Mouse (Mus musculus) liver, embryonic 11.5 days (tissue): Measurements from ENCODE around the gene Tnfrsf22. TPM values are rescaled to one million over a fixed set of nuclear protein-coding genes. Genes with fewer than 3 reads are reported as not detected.

Experiments used
- ATAC-seq: fragments of 200-750 bp; cut with Nextera tagmentation; replicated peaks from 2 replicates; pipeline ENCODE4 v1.8.0; 2017; ENCODE audit warnings: moderate number of reproducible peaks, mild to moderate bottlenecking, moderate TSS enrichment, moderate library complexity; ENCODE audit not compliant: low FRiP score
- DNase-seq: peaks from one replicate; pipeline ENCODE4 v3.0.0-alpha.2; 2017; ENCODE audit warnings: low spot score
- H3K27ac ChIP-seq: fragments of 300-500 bp; sonication (generic); 2 replicates; pipeline ENCODE4 v1.5.1; 2014; ENCODE audit warnings: mild to moderate bottlenecking, low read depth, low read length, control low read depth
- H3K27me3 ChIP-seq: fragments of 300-500 bp; sonication (generic); replicated peaks from 2 replicates; pipeline ENCODE4 v1.6.1; 2014; ENCODE audit warnings: low read length, mixed read lengths; ENCODE audit not compliant: control insufficient read depth, insufficient read depth
- H3K36me3 ChIP-seq: fragments of 300-500 bp; sonication (generic); 2 replicates; pipeline ENCODE4 v1.6.1; 2014; ENCODE audit warnings: mild to moderate bottlenecking, low read length, moderate library complexity, mixed read lengths; ENCODE audit not compliant: control insufficient read depth, insufficient read depth
- H3K4me1 ChIP-seq: fragments of 300-500 bp; sonication (generic); replicated peaks from 2 replicates; pipeline ENCODE4 v1.6.1; 2014; ENCODE audit warnings: low read length, mixed read lengths; ENCODE audit not compliant: control insufficient read depth, insufficient read depth
- H3K4me2 ChIP-seq: fragments of 300-500 bp; sonication (generic); 2 replicates; pipeline ENCODE4 v1.6.1; 2014; ENCODE audit warnings: mild to moderate bottlenecking, control low read depth, moderate library complexity
- H3K4me3 ChIP-seq: fragments of 300-500 bp; sonication (generic); 2 replicates; pipeline ENCODE4 v1.5.1; 2014; ENCODE audit warnings: low read depth, low read length, control low read depth
- H3K9ac ChIP-seq: fragments of 300-500 bp; sonication (generic); 2 replicates; pipeline ENCODE4 v1.6.1; 2014; ENCODE audit warnings: low read depth, low read length, control low read depth
- H3K9me3 ChIP-seq: fragments of 300-500 bp; sonication (generic); 2 replicates; pipeline ENCODE4 v1.6.1; 2016; ENCODE audit warnings: low read length, inconsistent platforms, mixed read lengths; ENCODE audit not compliant: control insufficient read depth
- WGBS: fragments of 180-500 bp; shearing (Covaris S2); extraction: QIAGEN DNeasy Blood & Tissue Kit; methylation state at CpG from one replicate; pipeline ENCODE4 v1.1.7; 2014; 5-methylcytosine and 5-hydroxymethylcytosine counted together
- polyA plus RNA-seq: library from polyadenylated mRNA; unstranded; fragments of >200 nt; fragmentation: Nextera tagmentation; extraction: Ambion mirVana; gene quantifications from 2 replicates; pipeline ENCODE4 v1.2.1, GENCODE M21; 2014

Tnfrsf22 gene
- polyA plus RNA-seq, 1 experiment from 2014 or later = 2.6 TPM

DNA sequence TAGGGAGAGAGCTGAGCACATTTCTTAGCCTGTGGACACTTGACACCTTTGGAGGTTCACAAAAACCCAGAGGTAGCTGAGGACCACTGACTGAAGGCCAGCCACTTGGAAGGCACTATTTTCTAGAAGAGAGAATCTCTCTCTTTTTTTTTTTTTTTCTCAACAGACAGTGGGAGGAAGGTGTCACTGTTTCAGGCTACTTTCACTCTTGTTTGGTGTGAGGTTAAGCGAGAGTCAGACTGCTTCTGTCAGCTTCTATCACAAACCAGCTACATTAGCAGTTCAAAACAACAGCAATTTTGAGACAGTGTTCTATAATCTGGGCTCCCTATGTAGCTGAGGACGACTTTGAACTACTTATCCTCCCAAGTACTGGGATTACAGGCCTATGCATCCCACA lies 23.3 kb downstream of the Tnfrsf22 start:
- ATAC-seq (no peak), DNase-seq (no peak)
- no peaks in the 10 kb centered on the region for H3K36me3 ChIP-seq
- H3K4me1 ChIP-seq = no peaks in the 10 kb centered on the region
- no peak overlapping the region for H3K4me3 ChIP-seq
- H3K4me2 ChIP-seq = no peak overlapping the region
- H3K9ac ChIP-seq = no peak overlapping the region
- WGBS = 58% methylated on average over 2 of the region's 2 CpGs
- no peak overlapping the region for H3K27ac ChIP-seq
- H3K27me3 ChIP-seq = no peaks in the 10 kb centered on the region
- H3K9me3 ChIP-seq = no peaks in the 10 kb centered on the region

- Histone ChIP-seq H3K27me3 (no peaks in the 10 kb centered on the region), H3K36me3 (no peaks in the 10 kb centered on the region), H3K9me3 (no peaks in the 10 kb centered on the region), H3K9ac (no peak overlapping the region), H3K4me1 (no peaks in the 10 kb centered on the region), H3K4me2 (no peak overlapping the region), H3K4me3 (no peak overlapping the region), H3K27ac (no peak overlapping the region)
- ATAC-seq (no peak), DNase-seq (no peak)
- WGBS = 55% methylated on average over 5 of the region's 5 CpGs
Observed at GRCm38 (mm10) chr7:143625151-143625550, 24.3 kb downstream of the Tnfrsf22 start.

DNA sequence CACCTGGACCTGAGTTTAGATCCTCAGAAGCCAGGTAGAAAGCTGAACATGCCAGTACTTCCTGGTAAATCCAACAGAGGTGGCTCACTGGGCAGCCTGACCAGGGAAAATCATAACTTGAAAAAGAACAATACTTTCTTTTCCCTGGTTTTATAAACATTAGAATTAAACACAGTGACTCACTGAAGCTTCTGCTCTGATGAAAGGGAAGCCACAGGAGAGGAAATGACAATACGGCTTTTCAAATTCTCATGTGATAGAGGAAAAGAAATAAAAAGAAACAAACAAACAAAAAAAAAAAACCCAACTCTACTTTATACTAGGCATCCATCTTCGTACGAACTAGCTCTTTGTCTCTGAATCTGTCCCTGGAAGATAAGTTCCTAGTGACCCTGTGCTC lies 24.9 kb downstream of the Tnfrsf22 start:
- H3K4me3 ChIP-seq = no peak overlapping the region
- ATAC-seq = no peak
- H3K9ac ChIP-seq = no peak overlapping the region
- no peak overlapping the region for H3K4me2 ChIP-seq
- no peak for DNase-seq
- no peak overlapping the region for H3K27ac ChIP-seq
- H3K4me1 ChIP-seq = no peaks in the 10 kb centered on the region
- H3K9me3 ChIP-seq = no peaks in the 10 kb centered on the region
- H3K27me3 ChIP-seq = no peaks in the 10 kb centered on the region
- H3K36me3 ChIP-seq = no peaks in the 10 kb centered on the region
- 66% methylated on average over 3 of the region's 3 CpGs for WGBS

- no peaks in the 10 kb centered on the region for H3K4me1 ChIP-seq
- H3K9ac ChIP-seq = no peak overlapping the region
- WGBS = 48% methylated on average over 1 of the region's 1 CpGs
- H3K4me2 ChIP-seq = no peak overlapping the region
- no peaks in the 10 kb centered on the region for H3K27me3 ChIP-seq
- H3K27ac ChIP-seq = no peak overlapping the region
- no peaks in the 10 kb centered on the region for H3K36me3 ChIP-seq
- ATAC-seq (no peak), DNase-seq (no peak)
- H3K4me3 ChIP-seq = no peak overlapping the region
- no peaks in the 10 kb centered on the region for H3K9me3 ChIP-seq
Observed at GRCm38 (mm10) chr7:143620951-143621350, 28.5 kb downstream of the Tnfrsf22 start.

DNA sequence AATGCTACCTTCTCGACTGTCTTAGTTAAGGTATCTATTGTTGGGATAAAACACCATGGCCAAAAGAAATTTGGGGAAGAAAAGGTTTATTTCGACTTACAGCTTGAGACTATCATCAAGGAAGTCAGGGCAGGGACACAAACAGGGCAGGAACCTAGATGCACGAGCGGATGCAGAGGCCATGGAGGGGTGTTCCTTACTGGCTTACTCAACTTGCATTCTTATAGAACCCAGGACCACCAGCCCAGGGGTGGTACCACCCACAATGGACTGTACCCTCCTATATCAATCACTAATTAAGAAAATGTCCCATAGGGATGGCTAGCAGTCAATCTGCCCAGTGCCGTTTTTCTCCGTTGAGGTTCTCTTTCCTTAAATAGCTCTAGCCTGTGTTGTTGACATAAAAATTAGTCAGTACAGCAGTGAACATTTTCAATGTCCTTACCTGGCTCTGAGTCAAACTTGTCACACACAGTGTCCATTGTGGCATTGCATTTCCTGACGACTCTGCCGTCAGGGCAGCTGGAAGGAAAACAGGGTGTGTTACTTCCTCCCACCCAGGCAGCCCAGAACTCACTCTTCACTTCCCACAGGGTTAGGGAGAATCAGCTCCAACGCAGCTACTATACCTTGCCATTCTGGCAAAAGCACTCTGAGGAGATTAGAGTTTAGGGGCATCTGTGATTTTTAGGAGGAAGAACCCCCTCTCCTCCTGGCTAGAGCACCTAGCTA lies 34.9 kb downstream of the Tnfrsf22 start:
- H3K9ac ChIP-seq = no peak overlapping the region
- H3K4me1 ChIP-seq = no peaks in the 10 kb centered on the region
- no peak overlapping the region for H3K27ac ChIP-seq
- H3K36me3 ChIP-seq = no peaks in the 10 kb centered on the region
- H3K27me3 ChIP-seq = no peaks in the 10 kb centered on the region
- ATAC-seq (no peak), DNase-seq (no peak)
- no peak overlapping the region for H3K4me3 ChIP-seq
- no peaks in the 10 kb centered on the region for H3K9me3 ChIP-seq
- no peak overlapping the region for H3K4me2 ChIP-seq
- 50% methylated on average over 9 of the region's 9 CpGs for WGBS

DNA sequence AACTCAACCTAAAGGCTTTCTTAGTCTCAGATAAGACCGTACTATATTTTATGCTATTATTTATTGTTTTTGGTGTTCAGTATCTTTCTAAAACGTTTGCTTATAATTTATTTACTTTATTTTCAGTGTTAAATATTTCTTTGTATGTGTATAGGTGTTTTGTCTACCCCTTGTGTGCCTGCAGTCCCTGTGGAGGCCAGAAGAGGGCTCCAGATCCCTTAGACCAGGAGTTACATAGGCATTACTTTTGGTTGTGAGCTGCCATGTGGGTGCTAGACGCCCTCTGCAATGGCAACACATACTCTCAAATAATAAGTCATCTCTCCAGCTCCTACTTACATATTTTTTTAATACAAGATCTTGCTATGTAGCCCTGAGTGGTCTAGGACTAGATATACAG lies 37.2 kb downstream of the Tnfrsf22 start:
- no peaks in the 10 kb centered on the region for H3K9me3 ChIP-seq
- H3K4me2 ChIP-seq = no peak overlapping the region
- no peak for ATAC-seq
- H3K27ac ChIP-seq = no peak overlapping the region
- no peaks in the 10 kb centered on the region for H3K4me1 ChIP-seq
- H3K27me3 ChIP-seq = no peaks in the 10 kb centered on the region
- H3K36me3 ChIP-seq = no peaks in the 10 kb centered on the region
- no peak overlapping the region for H3K4me3 ChIP-seq
- no peak for DNase-seq
- no peak overlapping the region for H3K9ac ChIP-seq
- 51% methylated on average over 3 of the region's 3 CpGs for WGBS

- no peak overlapping the region for H3K9ac ChIP-seq
- 50% methylated on average over 3 of the region's 3 CpGs for WGBS
- H3K9me3 ChIP-seq = no peaks in the 10 kb centered on the region
- no peaks in the 10 kb centered on the region for H3K27me3 ChIP-seq
- no peak overlapping the region for H3K4me3 ChIP-seq
- H3K36me3 ChIP-seq = no peaks in the 10 kb centered on the region
- DNase-seq = no peak
- no peak overlapping the region for H3K27ac ChIP-seq
- no peak for ATAC-seq
- H3K4me1 ChIP-seq = no peaks in the 10 kb centered on the region
- H3K4me2 ChIP-seq = no peak overlapping the region
Observed at GRCm38 (mm10) chr7:143605321-143605720, 44.1 kb downstream of the Tnfrsf22 start.

DNA sequence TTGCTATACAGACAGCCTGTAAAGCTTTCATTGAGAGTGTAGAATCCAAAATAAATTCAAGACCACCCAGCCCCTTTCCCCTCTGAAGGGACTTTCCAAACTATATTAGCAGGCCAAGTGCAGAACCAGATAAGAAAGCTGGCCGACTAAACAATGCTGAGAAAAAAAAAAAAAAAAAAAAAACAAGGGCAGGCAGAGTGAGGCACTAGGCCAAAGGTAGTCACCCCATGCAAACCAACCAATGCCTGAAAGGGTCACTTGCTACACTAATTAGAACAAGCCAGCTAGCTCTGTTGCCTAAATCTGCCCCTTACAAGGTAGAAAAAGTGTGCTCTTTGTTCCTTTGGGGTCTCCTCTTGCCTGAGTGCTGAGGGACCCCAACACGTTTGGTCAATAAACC lies 44.6 kb downstream of the Tnfrsf22 start:
- Histone ChIP-seq H3K4me3 (no peak overlapping the region), H3K9ac (no peak overlapping the region), H3K4me1 (no peaks in the 10 kb centered on the region), H3K36me3 (no peaks in the 10 kb centered on the region), H3K27me3 (no peaks in the 10 kb centered on the region), H3K27ac (no peak overlapping the region), H3K4me2 (no peak overlapping the region), H3K9me3 (no peaks in the 10 kb centered on the region)
- ATAC-seq (no peak), DNase-seq (no peak)
- 58% methylated on average over 2 of the region's 2 CpGs for WGBS

DNA sequence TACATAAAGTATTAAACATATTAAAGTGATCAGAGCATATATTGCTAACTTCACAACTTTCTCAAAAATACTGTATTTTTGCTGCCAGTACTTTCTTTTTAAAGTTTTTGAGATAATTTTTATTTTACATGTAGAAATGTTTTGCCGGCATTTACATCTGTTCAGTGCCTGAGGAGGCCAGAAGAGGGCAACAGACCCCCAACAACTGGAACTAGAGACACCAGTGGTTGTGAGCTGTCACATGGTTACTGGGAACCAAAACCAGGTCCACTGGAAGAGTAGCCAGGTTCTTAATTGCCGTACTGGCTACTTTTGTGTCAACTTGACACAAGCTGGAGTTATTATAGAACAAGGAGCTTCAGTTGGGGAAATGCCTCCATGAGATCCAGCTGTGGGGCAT lies 47.8 kb downstream of the Tnfrsf22 start:
- Histone ChIP-seq H3K9me3 (no peaks in the 10 kb centered on the region), H3K4me2 (no peak overlapping the region), H3K27ac (no peak overlapping the region), H3K9ac (no peak overlapping the region), H3K27me3 (no peaks in the 10 kb centered on the region), H3K4me1 (peaks cover 8% of the 10 kb centered on the region), H3K36me3 (peaks cover 2% of the 10 kb centered on the region; the same call in 1 of the 2 replicates), H3K4me3 (no peak overlapping the region)
- DNase-seq (no peak), ATAC-seq (no peak)
- 72% methylated on average over 2 of the region's 2 CpGs for WGBS
